Mouse (Mus musculus) bone marrow macrophage, adult 2 months (primary cell): ENCODE measurements at regions not wholly inside any gene's neighbourhood (a gene's known extent, or its start where the extent isn't known, plus 50 kb on each side); places are given as distances from the start of the nearest gene placed in this dataset.
"Not testable (repeated sequence)": the region's sequence is repeated elsewhere in the genome, so short reads cannot be mapped to it uniquely, and the experiment has no call there.

Experiments used
- CTCF ChIP-seq: IDR thresholded peaks from 2 replicates; pipeline ENCODE4 v1.5.1; 2012; ENCODE audit warnings: low read depth, mild to moderate bottlenecking, low read length, moderate library complexity
- POLR2A ChIP-seq: IDR thresholded peaks from 2 replicates; pipeline ENCODE4 v1.6.1; 2012; ENCODE audit warnings: mild to moderate bottlenecking, low read depth, low read length, borderline replicate concordance

GRCm38 (mm10) chr14:53709627-53710026, 544.3 kb downstream of the Dad1 start:
- TF ChIP-seq CTCF, POLR2A: not testable (repeated sequence)
